Mouse (Mus musculus) embryo, embryonic 10.5 days (tissue): ENCODE results near the gene Gm3486.
"Not testable (repeated sequence)": the region's sequence is repeated elsewhere in the genome, so short reads cannot be mapped to it uniquely, and the experiment has no call there.

Experiments
- DNase-seq: peaks from one replicate; pipeline ENCODE4 v3.0.0-alpha.2; 2015; ENCODE audit warnings: low spot score

Gm3486 gene

DNA sequence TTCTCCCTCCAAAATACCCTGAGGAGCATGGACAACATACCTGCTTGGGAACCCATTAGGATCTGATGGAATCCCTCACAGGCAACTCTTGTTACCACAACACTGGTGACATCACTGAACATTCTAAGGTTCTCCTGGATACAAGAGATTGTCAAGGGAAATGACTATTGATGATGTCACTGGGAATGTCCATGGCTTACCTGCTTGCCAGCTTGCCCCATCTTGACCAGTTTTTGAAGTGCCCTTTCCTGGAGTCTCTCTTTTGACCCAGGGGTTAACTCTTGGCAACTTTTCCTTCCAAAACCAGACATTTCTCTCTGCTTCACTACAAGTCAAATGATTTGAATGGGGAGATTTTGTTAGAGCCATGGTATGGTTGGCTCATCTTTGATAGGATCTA is at the start of gene Gm3486:
Gene Gm3486 (minus strand): TSS at position 101 of the 400 bp plus-strand sequence.
- DNase-seq: not testable (repeated sequence)

DNA sequence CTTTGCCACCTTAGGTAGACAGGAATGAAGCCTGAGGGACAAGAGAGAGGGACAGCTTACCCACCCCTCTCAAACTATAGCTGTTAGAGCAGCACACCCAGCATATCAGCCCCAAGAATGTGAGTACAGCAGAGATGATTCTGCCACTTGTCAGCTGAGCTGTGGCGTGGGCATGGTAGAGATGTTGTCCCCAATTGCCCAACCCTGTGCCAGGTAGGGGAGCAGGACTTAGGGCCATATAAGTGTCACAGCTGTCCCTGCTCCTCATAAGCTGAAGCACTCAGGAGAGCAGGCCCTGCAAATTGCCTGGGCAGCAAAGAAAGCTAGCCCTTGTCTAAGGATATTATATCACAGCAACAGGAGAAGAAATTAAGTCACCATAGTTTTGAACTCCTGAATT is 35.4 kb upstream of the Gm3486 start:
- not testable (repeated sequence) for DNase-seq

DNA sequence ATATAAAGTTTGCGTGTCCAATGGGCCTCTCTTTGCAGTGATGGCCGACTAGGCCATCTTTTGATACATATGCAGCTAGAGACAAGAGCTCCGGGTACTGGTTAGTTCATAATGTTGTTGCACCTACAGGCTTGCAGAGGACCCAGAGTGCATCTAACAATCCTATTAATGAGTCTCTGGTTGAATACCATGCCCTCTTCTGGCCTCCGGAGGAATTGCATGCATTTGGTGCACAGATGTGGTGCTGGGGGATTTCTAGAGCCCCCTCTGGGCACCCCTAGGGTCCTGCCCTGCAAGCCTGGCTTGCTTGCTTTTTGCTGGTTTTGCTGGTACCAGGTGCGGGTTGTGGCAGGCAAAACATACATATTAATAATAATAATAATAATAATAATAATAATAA is 31.4 kb upstream of the Gm3486 start:
- DNase-seq: not testable (repeated sequence)

DNA sequence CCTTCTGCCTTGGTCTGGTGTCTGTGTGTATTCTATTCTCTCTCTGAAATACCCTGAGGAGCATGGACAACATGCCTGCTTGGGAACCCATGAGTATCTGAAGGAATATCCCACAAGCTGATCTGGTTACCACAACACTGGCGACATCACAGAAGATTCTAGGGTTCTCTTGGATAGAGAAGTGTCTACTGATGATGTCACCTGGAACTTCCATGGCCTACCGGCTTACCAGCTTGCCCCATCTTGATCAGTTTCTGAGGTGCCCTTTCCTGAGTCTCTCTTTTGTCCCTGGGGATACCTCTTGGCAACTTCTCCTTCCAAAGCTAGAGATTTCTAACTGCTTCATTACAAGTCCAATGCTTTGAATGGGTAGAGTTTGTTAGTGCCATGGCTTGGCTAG is 35.9 kb downstream of the Gm3486 start, which contains the start of gene Gm7954:
Gene Gm7954 (minus strand): TSS at position 101 of the 400 bp plus-strand sequence.
- not testable (repeated sequence) for DNase-seq
